Mouse (Mus musculus) left cerebral cortex, postnatal 25 days (tissue): ENCODE results near the gene Rhof. TPM values are rescaled to one million over a fixed set of nuclear protein-coding genes. Genes with fewer than 3 reads are reported as not detected.

Source experiments
- total RNA-seq, 2 experiments: library from RNA; stranded (reverse); gene quantifications; 2 replicates each; pipeline ENCODE4 v1.2.3; 2021

Gene Rhof
- total RNA-seq, 2 experiments from 2014 or later = 48.6 to 55.2 TPM

Other genes with a start within 250 kb of the Rhof start
- 10 to 100 TPM; 26.2 to 26.5 TPM for gene Kdm2b, start 142.9 kb downstream of the Rhof start, total RNA-seq
- gene Orai1, start 117.6 kb downstream of the Rhof start, total RNA-seq = 10 to 100 TPM in 1 of 2 experiments, 1 to 10 TPM in 1; 8.3 to 10.3 TPM
- gene Morn3, start 85.7 kb downstream of the Rhof start, total RNA-seq = under 1 TPM in 1 of 2 experiments, not detected in 1; 0.73 TPM
- 10 to 100 TPM; 14.3 to 17.1 TPM for gene Tmem120b, start 64.3 kb downstream of the Rhof start, total RNA-seq
- gene Setd1b, start 9.5 kb upstream of the Rhof start, total RNA-seq = 10 to 100 TPM; 27.0 to 32.1 TPM
- gene Psmd9, start 36.7 kb upstream of the Rhof start, total RNA-seq = 10 to 100 TPM; 26.2 to 27.7 TPM
- gene Hpd, start 50.0 kb upstream of the Rhof start, total RNA-seq = not detected
- gene Wdr66, start 119.4 kb upstream of the Rhof start, total RNA-seq = 1 to 10 TPM; 3.6 to 4.7 TPM
- gene Bcl7a, start 211.1 kb upstream of the Rhof start, total RNA-seq = 10 to 100 TPM; 67.8 to 70.0 TPM